Mouse (Mus musculus) adrenal gland, postnatal 14 days (tissue): ENCODE data around the gene Pcf11. TPM values are rescaled to one million over a fixed set of nuclear protein-coding genes. Genes with fewer than 3 reads are reported as not detected.

Experiments
- DNase-seq: peaks from one replicate; pipeline ENCODE4 v3.0.0; 2021; ENCODE audit warnings: mixed read lengths
- total RNA-seq: library from RNA; stranded (reverse); gene quantifications from 2 replicates; pipeline ENCODE4 v1.2.3, GENCODE M21; 2021

Pcf11 gene
- total RNA-seq, 1 experiment from 2014 or later, result 48.8 TPM

DNA sequence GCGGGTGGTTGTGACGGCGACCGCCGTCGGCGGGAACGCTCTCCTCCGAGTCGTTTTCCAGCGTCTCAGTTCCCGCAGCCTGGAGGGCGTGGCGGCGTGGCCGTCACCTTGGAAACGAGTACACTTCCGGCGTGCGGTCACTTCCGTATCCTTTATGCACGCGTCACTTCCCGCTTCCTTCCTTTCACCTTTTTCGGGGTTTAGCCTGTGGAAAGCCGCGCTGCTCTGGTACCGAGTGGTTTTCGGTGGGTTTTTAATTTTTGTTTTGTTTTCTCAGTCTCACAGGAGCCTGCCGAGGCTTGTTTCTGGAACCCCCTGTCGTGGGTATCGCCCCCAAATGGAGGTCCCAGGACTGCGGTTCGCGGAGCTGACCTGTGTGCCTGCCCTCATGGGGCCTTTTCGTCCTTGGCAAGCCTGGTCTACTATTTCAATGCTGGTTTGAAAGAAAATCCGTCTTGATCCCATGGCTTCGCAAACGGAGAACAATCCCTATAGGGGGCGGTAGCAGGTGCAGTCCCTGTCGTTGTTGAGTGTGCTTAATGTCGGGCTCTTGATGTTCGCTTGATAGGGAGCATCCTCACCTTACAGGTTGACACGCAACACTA lies 32.6 kb downstream of the Pcf11 start, which contains the start of gene Ankrd42:
Gene Ankrd42 (minus strand): TSS at position 122 of the 605 bp plus-strand sequence.
- peak; percentile 95 for DNase-seq

GRCm38 (mm10) chr7:92636295-92637011 lies 33.3 kb downstream of the Pcf11 start:
- no peak for DNase-seq

GRCm38 (mm10) chr7:92630167-92630566 lies 39.6 kb downstream of the Pcf11 start:
- DNase-seq, result peak; percentile 30

GRCm38 (mm10) chr7:92624488-92624887 lies 45.2 kb downstream of the Pcf11 start:
- DNase-seq, result no peak

DNA sequence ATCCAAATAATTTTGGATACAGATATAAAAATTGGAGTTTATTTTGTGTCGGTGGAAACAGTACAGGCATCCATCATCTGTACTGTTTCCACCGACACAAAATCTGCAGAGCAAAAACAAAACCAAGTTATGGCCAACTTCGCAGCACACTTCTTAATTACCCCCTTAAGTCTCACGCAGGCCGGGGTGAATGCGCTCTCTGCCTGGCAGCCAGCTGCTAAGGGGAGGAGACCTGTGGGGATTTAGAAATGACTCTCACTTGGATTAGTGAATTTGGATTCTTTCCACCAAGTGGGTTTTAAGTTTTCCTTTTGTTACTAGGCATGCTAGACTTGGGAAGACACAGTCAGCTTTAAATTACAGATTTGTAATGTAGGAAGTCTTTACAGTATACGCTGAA lies 58.9 kb downstream of the Pcf11 start:
- no peak for DNase-seq

DNA sequence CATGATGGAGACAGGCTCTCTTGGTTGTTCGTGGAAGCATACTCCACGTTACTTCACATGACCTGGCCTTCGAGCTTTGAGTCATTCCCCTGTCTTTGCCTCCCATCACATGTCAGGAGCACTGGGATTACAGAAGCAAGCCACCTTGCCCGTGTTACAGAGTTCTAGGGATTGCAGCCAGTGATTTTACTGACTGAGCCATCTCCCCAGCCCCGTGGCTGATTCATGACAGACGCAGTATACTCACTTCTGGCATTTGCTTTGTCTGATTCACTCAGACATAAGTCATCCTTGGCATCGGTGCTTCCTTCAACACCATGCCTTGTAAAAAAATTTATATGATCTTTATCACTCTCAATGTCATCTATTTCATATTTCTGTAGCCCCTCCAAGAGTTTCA lies 64.8 kb downstream of the Pcf11 start:
- DNase-seq, result peak; percentile 56

Other genes starting within 250 kb of the Pcf11 start
- gene Ccdc90b, start 108.8 kb downstream of the Pcf11 start, total RNA-seq, result 34.8 and 36.3 TPM in 2 replicates
- 6.2 and 7.0 TPM in 2 replicates for gene Ankrd42, start 32.8 kb downstream of the Pcf11 start, total RNA-seq
- gene Rab30, start 71.7 kb upstream of the Pcf11 start, total RNA-seq, result 6.4 and 6.8 TPM in 2 replicates
- gene Ddias, start 204.3 kb upstream of the Pcf11 start, total RNA-seq, result 2.4 TPM in 2 replicates
- 20.3 and 26.9 TPM in 2 replicates for gene Prcp, start 204.5 kb upstream of the Pcf11 start, total RNA-seq